Mouse (Mus musculus) hindbrain, postnatal 0 days (tissue): Measurements from ENCODE around the gene Pus3. TPM values are rescaled to one million over a fixed set of nuclear protein-coding genes. Genes with fewer than 3 reads are reported as not detected.

ENCODE experiments used
- polyA plus RNA-seq: library from polyadenylated mRNA; unstranded; fragments of >200 nt; fragmentation: Nextera tagmentation; extraction: Ambion mirVana; gene quantifications from 2 replicates; pipeline ENCODE4 v1.2.1, GENCODE M21; 2015
- total RNA-seq: library from RNA; depleted of rRNA; stranded (reverse); fragments of >200 nt; gene quantifications from 2 replicates; pipeline ENCODE4 v1.2.3, GENCODE M21; 2014; rRNA removed

Gene Pus3
- total and polyA plus RNA-seq, 2 experiments from 2014 or later, result 8.3 to 13.7 TPM

Other genes with a start within 250 kb of the Pus3 start
- gene Cdon, start 137.5 kb upstream of the Pus3 start, total RNA-seq, result 10.6 and 11.1 TPM in 2 replicates
- gene Cdon, start 137.5 kb upstream of the Pus3 start, polyA plus RNA-seq, result 1.0 and 1.7 TPM in 2 replicates
- not detected in 2 replicates for gene Gm1113, start 40.3 kb upstream of the Pus3 start, total RNA-seq
- gene Gm1113, start 40.3 kb upstream of the Pus3 start, polyA plus RNA-seq, result not detected in 2 replicates
- gene Ddx25, start 67 bp upstream of the Pus3 start, total RNA-seq, result 19.7 and 19.8 TPM in 2 replicates
- gene Ddx25, start 67 bp upstream of the Pus3 start, polyA plus RNA-seq, result 23.3 and 24.4 TPM in 2 replicates
- gene Pate2, start 11.7 kb downstream of the Pus3 start, total RNA-seq, result 0.47 and 0.79 TPM in 2 replicates
- 0.41 and 0.67 TPM in 2 replicates for gene Pate2, start 11.7 kb downstream of the Pus3 start, polyA plus RNA-seq
- 9.6 and 9.7 TPM in 2 replicates for gene Hyls1, start 11.8 kb downstream of the Pus3 start, total RNA-seq
- gene Hyls1, start 11.8 kb downstream of the Pus3 start, polyA plus RNA-seq, result 9.5 and 11.8 TPM in 2 replicates
- not detected in 2 replicates for gene Pate4, start 53.3 kb downstream of the Pus3 start, total RNA-seq
- gene Pate4, start 53.3 kb downstream of the Pus3 start, polyA plus RNA-seq, result not detected in 2 replicates
- gene Pate3, start 89.6 kb downstream of the Pus3 start, total RNA-seq, result not detected in 2 replicates
- not detected in 2 replicates for gene Pate3, start 89.6 kb downstream of the Pus3 start, polyA plus RNA-seq
- not detected in 2 replicates for gene Pate1, start 128.8 kb downstream of the Pus3 start, total RNA-seq
- not detected in 2 replicates for gene Pate1, start 128.8 kb downstream of the Pus3 start, polyA plus RNA-seq
- not detected in 2 replicates for gene Gm17677, start 182.5 kb downstream of the Pus3 start, total RNA-seq
- not detected in 2 replicates for gene Gm17677, start 182.5 kb downstream of the Pus3 start, polyA plus RNA-seq
- not detected in 2 replicates for gene Gm17727, start 219.5 kb downstream of the Pus3 start, total RNA-seq
- not detected in 2 replicates for gene Gm17727, start 219.5 kb downstream of the Pus3 start, polyA plus RNA-seq
- not detected in 2 replicates for gene Gm27235, start 231.5 kb downstream of the Pus3 start, total RNA-seq
- gene Gm27235, start 231.5 kb downstream of the Pus3 start, polyA plus RNA-seq, result not detected in 2 replicates
- gene D730048I06Rik, start 231.5 kb downstream of the Pus3 start, total RNA-seq, result not detected in 2 replicates
- not detected in 2 replicates for gene D730048I06Rik, start 231.5 kb downstream of the Pus3 start, polyA plus RNA-seq